Mouse (Mus musculus) spleen, adult 2 months (tissue): ENCODE measurements around the gene Hspa1a. TPM values are rescaled to one million over a fixed set of nuclear protein-coding genes. Genes with fewer than 3 reads are reported as not detected.
"Not testable (repeated sequence)": the region's sequence is repeated elsewhere in the genome, so short reads cannot be mapped to it uniquely, and the experiment has no call there.

ENCODE experiments used
- DNase-seq, 2 experiments: peaks; one replicate each; pipeline versions ENCODE4 v3.0.0 to v3.0.0-alpha.2; 2012 to 2021; ENCODE audit warnings: low spot score in 2 of 2, low read depth in 1 of 2
- H3K27ac ChIP-seq: fragments of 200-500 bp; 2 replicates; pipeline ENCODE4 v1.5.1; 2012; ENCODE audit warnings: low read length, inconsistent platforms; ENCODE audit not compliant: insufficient read depth
- H3K27me3 ChIP-seq: fragments of 200-500 bp; 2 replicates; pipeline ENCODE4 v1.6.1; 2012; ENCODE audit warnings: mild to moderate bottlenecking, moderate library complexity, low read length, inconsistent platforms; ENCODE audit not compliant: control insufficient read depth, insufficient read depth
- H3K36me3 ChIP-seq: fragments of 200-500 bp; 2 replicates; pipeline ENCODE4 v1.6.1; 2012; ENCODE audit warnings: mild to moderate bottlenecking, low read length, inconsistent platforms; ENCODE audit not compliant: control insufficient read depth, insufficient read depth
- H3K4me1 ChIP-seq: fragments of 200-500 bp; 2 replicates; pipeline ENCODE4 v1.6.1; 2011; ENCODE audit warnings: inconsistent platforms; ENCODE audit not compliant: control insufficient read depth, insufficient read depth, insufficient read length
- H3K4me3 ChIP-seq: fragments of 200-500 bp; 2 replicates; pipeline ENCODE4 v1.5.1; 2011; ENCODE audit warnings: mild to moderate bottlenecking, inconsistent platforms; ENCODE audit not compliant: insufficient read depth, insufficient read length; ENCODE audit errors: extremely low read depth
- CTCF ChIP-seq: fragments of 200-500 bp; IDR thresholded peaks from 2 replicates; pipeline ENCODE4 v1.5.1; 2011; ENCODE audit warnings: mild to moderate bottlenecking, inconsistent platforms; ENCODE audit not compliant: insufficient read depth, insufficient read length, insufficient replicate concordance; ENCODE audit errors: extremely low read depth
- POLR2A ChIP-seq: fragments of 200-500 bp; IDR thresholded peaks from 2 replicates; pipeline ENCODE4 v1.6.1; 2011; ENCODE audit warnings: low read depth, low read length, inconsistent platforms
- WGBS: fragments of 180-500 bp; shearing (Covaris S2); methylation state at CpG from one replicate; pipeline ENCODE4 v1.1.7; 2018; 5-methylcytosine and 5-hydroxymethylcytosine counted together
- polyA plus RNA-seq: library from polyadenylated mRNA; depleted of rRNA; stranded (reverse); fragments of >200 nt; gene quantifications from 2 replicates; pipeline ENCODE4 v1.2.3, GENCODE M21; 2012

The Hspa1a gene
- polyA plus RNA-seq, 1 experiment: 6.7 TPM

GRCm38 (mm10) chr17:35007387-35007991, 35.5 kb upstream of the Hspa1a start:
- no peak for DNase-seq
- H3K27me3 ChIP-seq: no peaks in the 10 kb centered on the region
- H3K36me3 ChIP-seq: peaks cover 55% of the 10 kb centered on the region
- TF ChIP-seq POLR2A: no peak
- no peak for TF ChIP-seq CTCF
- 90% methylated on average over 7 of the region's 7 CpGs for WGBS
- H3K4me1 ChIP-seq: no peaks in the 10 kb centered on the region
- no peak overlapping the region for H3K4me3 ChIP-seq
- H3K27ac ChIP-seq: no peak overlapping the region

GRCm38 (mm10) chr17:35005902-35006301, 33.9 kb upstream of the Hspa1a start:
- not testable (repeated sequence) for H3K4me3 ChIP-seq, H3K27ac ChIP-seq, DNase-seq, H3K4me1 ChIP-seq, H3K27me3 ChIP-seq
- peaks cover 39% of the 10 kb centered on the region for H3K36me3 ChIP-seq
- WGBS: 93% methylated on average over 4 of the region's 5 CpGs

DNA sequence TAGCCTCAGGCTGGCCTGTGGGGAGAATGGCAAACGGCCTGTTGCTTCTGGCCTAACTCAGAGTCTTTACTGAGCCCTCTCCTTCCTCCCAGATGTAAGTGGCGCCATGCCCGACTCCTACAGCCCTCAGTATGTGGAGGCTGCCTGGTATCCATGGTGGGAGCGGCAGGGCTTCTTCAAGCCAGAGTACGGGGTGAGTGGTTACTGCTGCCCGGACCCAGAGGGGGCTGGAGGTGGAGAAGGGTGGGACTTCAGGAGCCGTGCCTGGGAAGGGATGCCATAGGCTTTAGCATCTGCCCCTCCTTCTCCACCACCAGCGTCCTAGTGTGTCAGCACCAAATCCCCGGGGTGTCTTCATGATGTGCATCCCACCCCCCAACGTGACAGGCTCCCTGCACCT, 33.2 kb upstream of the Hspa1a start:
- Histone ChIP-seq H3K4me3 (no peak overlapping the region), H3K27me3 (no peaks in the 10 kb centered on the region), H3K4me1 (no peaks in the 10 kb centered on the region), H3K27ac (no peak overlapping the region), H3K36me3 (peaks cover 32% of the 10 kb centered on the region)
- WGBS: 93% methylated on average over 10 of the region's 10 CpGs
- no peak for TF ChIP-seq POLR2A
- TF ChIP-seq CTCF: no peak
- DNase-seq: no peak

GRCm38 (mm10) chr17:35004075-35004717, 32.2 kb upstream of the Hspa1a start:
- H3K4me3 ChIP-seq: no peak overlapping the region
- H3K27ac ChIP-seq: no peak overlapping the region
- TF ChIP-seq CTCF (no peak), POLR2A (no peak)
- no peak for DNase-seq
- no peaks in the 10 kb centered on the region for H3K27me3 ChIP-seq
- peaks cover 30% of the 10 kb centered on the region for H3K36me3 ChIP-seq
- WGBS: 96% methylated on average over 17 of the region's 17 CpGs
- H3K4me1 ChIP-seq: no peaks in the 10 kb centered on the region

DNA sequence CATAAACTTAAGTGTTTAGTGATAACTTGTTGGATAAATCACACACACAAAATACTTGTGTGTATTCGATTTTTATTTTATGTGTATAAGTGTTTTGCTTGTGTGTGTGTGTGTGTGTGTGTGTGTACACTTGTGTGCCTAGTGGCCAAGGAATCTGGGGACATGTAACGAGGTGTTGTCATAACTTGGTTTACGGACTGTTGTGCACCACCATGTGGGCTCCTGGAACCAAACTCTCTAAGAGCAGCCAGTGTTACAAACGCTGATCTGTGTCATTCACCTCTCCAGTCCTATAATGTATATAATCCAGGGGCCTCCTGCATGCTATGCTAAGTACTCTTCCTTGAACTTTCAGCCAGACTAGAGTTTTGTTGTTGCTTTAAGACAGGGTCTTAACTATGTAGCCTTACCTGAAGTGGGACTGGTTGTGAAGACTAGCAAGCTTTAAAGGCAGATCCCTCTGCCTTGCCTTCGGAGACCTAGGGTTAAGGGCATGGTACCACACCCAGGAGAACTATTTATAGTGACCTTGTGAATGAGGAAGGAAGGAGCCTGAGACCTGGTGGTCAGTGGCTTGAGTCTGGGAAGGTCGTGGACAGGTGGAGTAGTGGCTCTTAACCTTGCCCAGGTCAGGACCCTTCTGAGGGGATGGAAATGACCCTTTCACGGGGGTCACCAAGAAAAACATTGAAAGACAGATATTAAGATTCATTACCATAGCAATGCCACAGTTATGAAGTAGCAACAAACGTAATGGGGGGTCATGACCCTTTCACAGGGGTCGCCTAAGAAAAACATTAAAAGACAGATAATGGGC, 31.3 kb upstream of the Hspa1a start:
- WGBS: 38% methylated on average over 9 of the region's 9 CpGs
- no peaks in the 10 kb centered on the region for H3K27me3 ChIP-seq
- H3K4me1 ChIP-seq: no peaks in the 10 kb centered on the region
- peak overlapping the region; percentile 18 for H3K4me3 ChIP-seq
- DNase-seq: no peak
- peak overlapping the region; percentile 100 for H3K27ac ChIP-seq
- H3K36me3 ChIP-seq: peaks cover 29% of the 10 kb centered on the region
- TF ChIP-seq CTCF (no peak), POLR2A (no peak)

DNA sequence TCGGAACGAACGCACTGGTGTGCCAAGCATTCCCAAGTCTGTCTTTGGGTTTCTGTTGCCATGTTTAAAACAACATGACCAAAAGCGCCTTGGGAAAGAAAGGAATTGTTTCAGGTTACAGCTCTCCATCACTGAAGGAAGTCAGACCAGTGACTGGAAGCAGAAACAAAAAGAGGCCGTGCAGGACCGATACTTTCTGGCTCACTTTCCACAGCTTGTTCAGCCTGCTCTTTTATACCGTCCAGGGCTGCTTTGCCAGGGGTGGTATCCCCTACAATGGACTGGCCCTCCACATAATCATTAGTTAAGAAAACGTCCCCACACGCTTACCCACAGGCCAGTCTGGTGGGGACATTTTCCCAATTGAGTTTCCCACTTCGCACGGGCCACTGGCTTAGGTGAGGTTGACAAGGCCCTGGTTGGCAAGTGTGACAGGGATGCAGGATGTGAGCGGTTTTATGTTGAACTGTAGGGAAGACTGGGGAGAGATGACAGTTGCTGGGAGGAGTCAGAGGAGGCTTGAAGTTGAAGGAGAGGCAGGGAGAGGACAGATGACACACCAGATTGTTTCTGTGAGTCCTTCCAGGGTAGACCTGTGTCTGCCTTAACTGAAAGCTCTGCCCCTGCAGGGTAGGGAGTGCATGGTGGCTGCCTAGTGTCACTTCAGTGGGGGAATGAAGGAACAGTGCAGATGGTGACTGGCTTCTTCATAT, 30.4 kb upstream of the Hspa1a start:
- DNase-seq: no peak
- H3K27me3 ChIP-seq: no peaks in the 10 kb centered on the region
- TF ChIP-seq POLR2A (no peak), CTCF (no peak)
- H3K27ac ChIP-seq: peak overlapping the region; percentile 100
- 3% methylated on average over 12 of the region's 12 CpGs for WGBS
- H3K36me3 ChIP-seq: peaks cover 33% of the 10 kb centered on the region
- no peaks in the 10 kb centered on the region; the same call in 1 of the 2 replicates for H3K4me1 ChIP-seq
- H3K4me3 ChIP-seq: peak overlapping the region; percentile 86
